Mouse (Mus musculus): ENCODE measurements around the gene Traf5. TPM values are rescaled to one million over a fixed set of nuclear protein-coding genes. Genes with fewer than 3 reads are reported as not detected.

Traf5 gene
- polyA plus RNA-seq, 1 experiment from 2014 or later = 20.7 TPM

DNA sequence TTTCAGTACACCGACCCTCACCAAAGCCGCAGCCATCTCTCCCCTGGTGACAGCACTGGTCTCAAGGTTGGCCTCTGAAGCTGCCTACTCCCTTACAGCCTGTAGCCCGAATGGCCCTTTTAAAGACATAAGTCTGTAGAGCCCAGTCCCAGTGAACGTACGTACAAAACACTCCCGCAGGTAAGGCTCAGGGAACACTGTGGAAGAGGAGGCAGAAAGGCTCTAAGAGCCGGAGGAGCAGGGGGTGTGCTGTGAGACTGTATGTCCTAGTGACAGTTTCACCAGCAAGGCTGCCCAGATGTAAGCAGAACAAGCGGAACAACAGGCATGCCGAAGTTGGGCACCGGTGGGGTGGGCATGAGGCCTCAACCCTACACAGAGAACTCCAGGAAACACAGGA is 7.1 kb downstream of the Traf5 start:
- no peak overlapping the region for H3K4me2 ChIP-seq (ENCODE audit: low read depth, low read length)
- H3K36me3 ChIP-seq (ENCODE audit: control insufficient read depth, insufficient read depth, low read length) = no peaks in the 10 kb centered on the region; the same call in 1 of the 2 replicates
- peaks cover 12% of the 10 kb centered on the region; the same call in 1 of the 2 replicates for H3K4me1 ChIP-seq (ENCODE audit: control insufficient read depth, insufficient read depth, low read length)
- H3K9ac ChIP-seq (ENCODE audit: low read depth, low read length) = no peak overlapping the region
- H3K9me3 ChIP-seq (ENCODE audit: control insufficient read depth, low read length) = peaks cover 12% of the 10 kb centered on the region
- H3K27me3 ChIP-seq (replicated peaks; ENCODE audit: control insufficient read depth, insufficient read depth, low read length) = no peaks in the 10 kb centered on the region
- no peak for ATAC-seq
- H3K27ac ChIP-seq (ENCODE audit: low read length) = no peak overlapping the region
- WGBS = 93% methylated on average over 10 of the region's 10 CpGs
- no peak overlapping the region for H3K4me3 ChIP-seq (ENCODE audit: low read length)

DNA sequence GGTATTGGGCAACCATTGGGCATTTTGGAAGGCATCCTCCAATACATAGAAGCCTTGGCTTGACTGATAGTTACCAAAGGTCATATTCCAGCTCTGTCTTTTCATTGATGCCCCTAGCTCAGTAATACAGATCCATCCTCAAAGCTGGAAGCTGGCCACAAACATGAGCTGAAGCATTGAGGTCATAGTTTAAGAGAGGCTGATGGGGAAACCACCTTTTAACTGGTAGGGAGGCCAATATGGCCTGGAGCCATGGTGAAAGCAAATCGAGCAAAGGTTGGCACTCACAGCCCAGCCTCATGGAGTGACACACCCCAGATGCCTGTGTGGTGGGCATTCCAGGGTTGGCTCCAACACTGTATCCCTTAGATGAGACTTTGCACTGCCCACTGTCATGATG is 9.7 kb downstream of the Traf5 start:
- ATAC-seq = no peak
- Histone ChIP-seq H3K27ac (ENCODE audit: low read length) (no peak overlapping the region), H3K9me3 (ENCODE audit: control insufficient read depth, low read length) (peaks cover 12% of the 10 kb centered on the region), H3K36me3 (ENCODE audit: control insufficient read depth, insufficient read depth, low read length) (no peaks in the 10 kb centered on the region; the same call in 1 of the 2 replicates), H3K27me3 (replicated peaks; ENCODE audit: control insufficient read depth, insufficient read depth, low read length) (no peaks in the 10 kb centered on the region), H3K4me2 (ENCODE audit: low read depth, low read length) (no peak overlapping the region), H3K4me3 (ENCODE audit: low read length) (no peak overlapping the region), H3K9ac (ENCODE audit: low read depth, low read length) (no peak overlapping the region), H3K4me1 (ENCODE audit: control insufficient read depth, insufficient read depth, low read length) (peaks cover 26% of the 10 kb centered on the region)
- whole genome bisulfite sequencing = 80% methylated on average over 1 of the region's 1 CpGs

DNA sequence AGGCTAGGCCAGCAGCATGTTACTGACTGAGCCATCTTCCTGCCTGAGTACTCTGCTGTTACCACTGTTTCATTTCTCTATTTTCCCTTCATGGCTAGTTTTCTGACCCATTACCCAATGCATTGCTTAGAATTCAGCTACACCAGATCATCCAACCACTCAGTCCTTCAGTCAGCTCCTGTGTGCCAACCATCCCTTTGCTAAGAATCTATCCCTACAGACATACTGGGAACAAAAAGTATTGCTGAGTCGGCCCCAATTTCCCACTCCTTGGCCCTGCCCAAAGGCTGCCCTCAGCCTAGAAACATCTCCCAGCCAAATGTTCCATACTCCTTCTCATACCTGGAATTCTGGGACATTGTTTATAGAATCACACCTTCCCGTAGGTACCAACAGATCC is 11.2 kb downstream of the Traf5 start:
- Histone ChIP-seq H3K4me1 (ENCODE audit: control insufficient read depth, insufficient read depth, low read length) (peaks cover 26% of the 10 kb centered on the region), H3K9ac (ENCODE audit: low read depth, low read length) (no peak overlapping the region), H3K4me3 (ENCODE audit: low read length) (no peak overlapping the region), H3K9me3 (ENCODE audit: control insufficient read depth, low read length) (peaks cover 12% of the 10 kb centered on the region), H3K36me3 (ENCODE audit: control insufficient read depth, insufficient read depth, low read length) (no peaks in the 10 kb centered on the region; the same call in 1 of the 2 replicates), H3K27ac (ENCODE audit: low read length) (no peak overlapping the region), H3K4me2 (ENCODE audit: low read depth, low read length) (no peak overlapping the region), H3K27me3 (replicated peaks; ENCODE audit: control insufficient read depth, insufficient read depth, low read length) (no peaks in the 10 kb centered on the region)
- whole genome bisulfite sequencing = 90% methylated on average over 2 of the region's 2 CpGs
- no peak for ATAC-seq

DNA sequence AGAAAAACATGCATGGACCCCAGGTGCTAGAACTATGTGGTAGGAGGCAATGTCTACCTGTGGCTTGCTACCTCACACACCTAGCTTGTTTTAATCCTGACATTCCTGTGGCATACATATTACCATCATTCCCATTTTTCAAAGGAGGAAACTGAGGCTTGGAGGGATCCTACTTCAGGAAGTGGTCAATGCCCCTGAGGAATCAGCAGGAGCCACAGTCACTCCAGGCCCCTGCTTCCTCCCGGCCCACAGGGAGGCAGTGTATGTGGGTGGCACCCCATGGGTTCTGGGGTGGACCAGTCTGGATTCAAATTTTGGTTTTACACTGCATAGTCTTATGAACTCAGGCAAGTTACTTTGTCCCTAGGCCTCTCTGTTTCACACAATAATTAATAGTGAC is 13.2 kb downstream of the Traf5 start:
- ATAC-seq = no peak
- Histone ChIP-seq H3K27ac (ENCODE audit: low read length) (peak overlapping the region; percentile 53), H3K9ac (ENCODE audit: low read depth, low read length) (no peak overlapping the region), H3K4me1 (ENCODE audit: control insufficient read depth, insufficient read depth, low read length) (peaks cover 29% of the 10 kb centered on the region), H3K4me3 (ENCODE audit: low read length) (no peak overlapping the region), H3K9me3 (ENCODE audit: control insufficient read depth, low read length) (peaks cover 12% of the 10 kb centered on the region), H3K36me3 (ENCODE audit: control insufficient read depth, insufficient read depth, low read length) (no peaks in the 10 kb centered on the region; the same call in 1 of the 2 replicates), H3K4me2 (ENCODE audit: low read depth, low read length) (no peak overlapping the region), H3K27me3 (replicated peaks; ENCODE audit: control insufficient read depth, insufficient read depth, low read length) (no peaks in the 10 kb centered on the region)
- 65% methylated on average over 1 of the region's 1 CpGs for WGBS

DNA sequence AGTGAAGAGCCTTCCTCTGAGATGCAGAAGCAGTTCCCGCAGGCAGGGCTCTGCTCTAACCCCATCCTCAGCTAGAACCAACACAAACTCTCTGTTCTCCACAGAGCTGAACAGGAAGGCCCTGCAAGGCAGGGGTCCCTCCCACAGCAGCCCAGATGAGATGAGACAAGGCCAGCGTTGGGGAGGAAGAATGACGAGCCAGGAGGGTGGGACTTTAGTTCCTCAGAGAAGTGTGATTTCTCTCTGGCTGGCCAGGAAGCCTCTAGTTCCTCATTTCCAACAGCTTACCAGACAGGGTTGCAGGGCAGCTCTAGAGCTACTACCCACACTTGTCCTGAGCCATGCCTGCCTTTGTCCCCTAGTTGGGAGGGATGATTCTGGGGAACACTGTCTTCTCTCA is 14.0 kb downstream of the Traf5 start:
- peaks cover 29% of the 10 kb centered on the region for H3K4me1 ChIP-seq (ENCODE audit: control insufficient read depth, insufficient read depth, low read length)
- ATAC-seq = no peak
- no peaks in the 10 kb centered on the region; the same call in 1 of the 2 replicates for H3K36me3 ChIP-seq (ENCODE audit: control insufficient read depth, insufficient read depth, low read length)
- peaks cover 12% of the 10 kb centered on the region for H3K9me3 ChIP-seq (ENCODE audit: control insufficient read depth, low read length)
- no peaks in the 10 kb centered on the region for H3K27me3 ChIP-seq (replicated peaks; ENCODE audit: control insufficient read depth, insufficient read depth, low read length)
- H3K9ac ChIP-seq (ENCODE audit: low read depth, low read length) = no peak overlapping the region
- H3K27ac ChIP-seq (ENCODE audit: low read length) = peak overlapping the region; percentile 53
- no peak overlapping the region for H3K4me3 ChIP-seq (ENCODE audit: low read length)
- WGBS = 35% methylated on average over 3 of the region's 3 CpGs
- H3K4me2 ChIP-seq (ENCODE audit: low read depth, low read length) = no peak overlapping the region

DNA sequence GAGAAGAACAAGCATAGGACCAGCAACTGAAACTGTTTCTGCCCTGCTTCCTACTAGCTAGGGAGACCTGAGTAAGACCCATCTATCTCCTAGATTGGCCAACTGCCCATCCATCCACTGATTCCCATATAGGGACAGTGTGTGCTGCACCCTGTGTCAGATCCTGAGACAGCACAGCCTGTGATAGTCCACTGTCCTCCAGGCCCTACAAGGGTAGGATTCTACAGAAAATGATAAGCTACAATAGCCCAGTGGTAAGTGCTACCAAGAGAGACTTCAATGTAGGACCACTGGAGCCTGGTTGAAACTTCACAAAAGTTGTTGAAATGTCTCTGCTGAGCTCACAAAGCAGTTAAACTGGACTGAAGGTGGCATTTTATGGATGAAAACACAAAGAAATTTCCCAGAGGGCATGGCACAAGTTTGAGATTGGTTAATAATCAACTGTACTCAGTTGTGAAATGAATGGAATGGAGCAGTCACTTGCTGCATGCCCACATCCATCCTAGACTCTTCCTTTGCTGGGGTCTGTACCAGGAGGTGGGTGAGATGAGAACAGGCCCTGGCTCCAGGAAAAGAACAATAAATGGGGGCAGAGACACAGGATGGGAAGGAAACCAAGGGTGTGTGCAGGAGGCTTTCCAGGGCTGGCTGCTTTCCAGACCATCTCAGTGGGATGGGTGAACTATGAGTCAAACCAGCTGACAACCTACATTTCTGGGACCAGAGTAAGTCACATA is 15.4 kb downstream of the Traf5 start:
- Histone ChIP-seq H3K4me3 (ENCODE audit: low read length) (no peak overlapping the region), H3K4me2 (ENCODE audit: low read depth, low read length) (no peak overlapping the region), H3K4me1 (ENCODE audit: control insufficient read depth, insufficient read depth, low read length) (peaks cover 33% of the 10 kb centered on the region), H3K27ac (ENCODE audit: low read length) (peak overlapping the region; percentile 52), H3K9ac (ENCODE audit: low read depth, low read length) (no peak overlapping the region), H3K9me3 (ENCODE audit: control insufficient read depth, low read length) (peaks cover 12% of the 10 kb centered on the region), H3K36me3 (ENCODE audit: control insufficient read depth, insufficient read depth, low read length) (no peaks in the 10 kb centered on the region; the same call in 1 of the 2 replicates), H3K27me3 (replicated peaks; ENCODE audit: control insufficient read depth, insufficient read depth, low read length) (no peaks in the 10 kb centered on the region)
- peak; percentile 49 for ATAC-seq

DNA sequence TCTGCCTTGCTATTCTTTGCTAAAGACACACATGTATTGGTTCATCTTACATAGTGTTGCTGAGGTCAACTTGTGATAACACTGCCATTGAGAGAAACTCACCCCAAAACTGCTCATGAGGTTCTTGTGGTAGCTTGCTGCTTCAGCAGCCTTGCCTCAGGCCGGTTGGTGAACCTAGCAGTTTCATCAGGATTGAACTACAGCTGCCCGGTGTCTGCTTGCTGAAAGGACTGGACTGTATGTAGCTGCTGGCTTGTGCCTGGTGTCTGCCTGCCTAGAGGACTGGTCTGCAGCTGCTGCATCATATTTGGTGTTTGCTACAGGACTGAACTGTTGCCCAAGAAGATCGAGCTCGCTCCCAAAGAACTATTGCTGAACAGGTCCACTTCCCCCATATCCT is 16.3 kb downstream of the Traf5 start:
- no peak for ATAC-seq
- peaks cover 34% of the 10 kb centered on the region for H3K4me1 ChIP-seq (ENCODE audit: control insufficient read depth, insufficient read depth, low read length)
- H3K27ac ChIP-seq (ENCODE audit: low read length) = no peak overlapping the region
- no peaks in the 10 kb centered on the region for H3K27me3 ChIP-seq (replicated peaks; ENCODE audit: control insufficient read depth, insufficient read depth, low read length)
- WGBS = 60% methylated on average over 4 of the region's 4 CpGs
- no peak overlapping the region for H3K4me2 ChIP-seq (ENCODE audit: low read depth, low read length)
- no peak overlapping the region for H3K4me3 ChIP-seq (ENCODE audit: low read length)
- H3K9me3 ChIP-seq (ENCODE audit: control insufficient read depth, low read length) = peaks cover 5% of the 10 kb centered on the region
- H3K36me3 ChIP-seq (ENCODE audit: control insufficient read depth, insufficient read depth, low read length) = no peaks in the 10 kb centered on the region; the same call in 1 of the 2 replicates
- H3K9ac ChIP-seq (ENCODE audit: low read depth, low read length) = no peak overlapping the region

DNA sequence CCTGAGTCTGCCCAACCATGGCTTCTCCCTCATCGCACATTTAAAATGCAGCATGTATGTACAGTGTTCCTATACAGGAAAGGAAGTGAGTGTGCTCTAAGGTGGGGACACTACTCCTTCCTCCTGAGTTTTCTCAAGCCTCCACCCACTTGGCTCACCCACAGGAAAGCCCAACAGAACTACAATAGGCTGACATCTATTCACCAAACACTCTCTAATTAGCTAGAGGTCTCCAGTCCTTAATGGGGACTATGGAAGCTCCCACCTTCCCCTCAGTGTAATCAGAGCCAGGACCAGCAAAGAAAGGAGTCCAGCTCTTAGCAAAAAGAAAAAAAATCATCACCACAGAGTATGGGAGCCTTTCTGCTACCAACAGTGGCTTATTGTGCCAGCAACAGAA is 17.5 kb downstream of the Traf5 start:
- no peak overlapping the region for H3K27ac ChIP-seq (ENCODE audit: low read length)
- 43% methylated on average over 1 of the region's 1 CpGs for WGBS
- H3K4me3 ChIP-seq (ENCODE audit: low read length) = no peak overlapping the region
- no peaks in the 10 kb centered on the region for H3K27me3 ChIP-seq (replicated peaks; ENCODE audit: control insufficient read depth, insufficient read depth, low read length)
- H3K4me1 ChIP-seq (ENCODE audit: control insufficient read depth, insufficient read depth, low read length) = peaks cover 46% of the 10 kb centered on the region
- ATAC-seq = no peak
- no peaks in the 10 kb centered on the region for H3K9me3 ChIP-seq (ENCODE audit: control insufficient read depth, low read length)
- H3K36me3 ChIP-seq (ENCODE audit: control insufficient read depth, insufficient read depth, low read length) = no peaks in the 10 kb centered on the region
- H3K4me2 ChIP-seq (ENCODE audit: low read depth, low read length) = no peak overlapping the region
- no peak overlapping the region for H3K9ac ChIP-seq (ENCODE audit: low read depth, low read length)

DNA sequence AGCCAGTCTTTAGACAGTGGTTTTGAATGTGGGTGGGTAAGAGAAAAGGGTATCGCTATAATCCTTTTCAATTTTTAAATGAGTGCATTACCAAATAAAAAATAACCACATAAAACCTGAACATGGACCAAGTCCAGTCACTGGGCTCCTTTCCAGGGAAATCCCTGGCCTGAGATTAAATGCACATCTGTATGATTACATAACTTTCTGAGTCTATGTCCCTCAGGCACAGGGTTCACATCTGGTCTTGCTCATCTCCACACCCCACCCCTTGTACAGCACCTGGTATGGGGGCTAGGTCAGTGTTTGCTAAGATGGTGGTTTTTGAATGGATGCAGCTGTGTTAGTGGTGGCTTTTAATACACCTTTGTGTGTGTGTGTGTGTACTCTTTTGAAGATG is 19.9 kb downstream of the Traf5 start:
- H3K9me3 ChIP-seq (ENCODE audit: control insufficient read depth, low read length) = no peaks in the 10 kb centered on the region
- no peak overlapping the region for H3K4me3 ChIP-seq (ENCODE audit: low read length)
- H3K27ac ChIP-seq (ENCODE audit: low read length) = no peak overlapping the region
- peaks cover 32% of the 10 kb centered on the region for H3K4me1 ChIP-seq (ENCODE audit: control insufficient read depth, insufficient read depth, low read length)
- no peak overlapping the region for H3K4me2 ChIP-seq (ENCODE audit: low read depth, low read length)
- no peak overlapping the region for H3K9ac ChIP-seq (ENCODE audit: low read depth, low read length)
- 65% methylated on average over 1 of the region's 1 CpGs for WGBS
- ATAC-seq = no peak
- no peaks in the 10 kb centered on the region for H3K27me3 ChIP-seq (replicated peaks; ENCODE audit: control insufficient read depth, insufficient read depth, low read length)
- no peaks in the 10 kb centered on the region for H3K36me3 ChIP-seq (ENCODE audit: control insufficient read depth, insufficient read depth, low read length)
